Mouse (Mus musculus): ENCODE measurements around the gene Wt1.

GRCm38 (mm10) chr2:105153046-105153445 is 26.7 kb downstream of the Wt1 start:
- TF ChIP-seq GATA1 (IDR thresholded peaks at IDR 0.05; ENCODE audit: borderline replicate concordance, low read length) (no peak), FLI1 (IDR thresholded peaks at IDR 0.05; ENCODE audit: low read length) (no peak)
